Mouse (Mus musculus): ENCODE results near the gene Fgfrl1.

- TF ChIP-seq POLR2A (IDR thresholded peaks at IDR 0.05; ENCODE audit: insufficient read length, low read depth), result no peak
- TF ChIP-seq TCF12 (IDR thresholded peaks at IDR 0.05; ENCODE audit: insufficient read depth, poor library complexity, severe bottlenecking), result no peak
- no peak for TF ChIP-seq CEBPB (IDR thresholded peaks at IDR 0.05; ENCODE audit: insufficient read depth, poor library complexity, severe bottlenecking)
- TF ChIP-seq E2F4 (IDR thresholded peaks at IDR 0.05; ENCODE audit: insufficient read depth), result no peak
- TF ChIP-seq USF1 (IDR thresholded peaks at IDR 0.05; ENCODE audit: low read depth), result no peak
- no peak for TF ChIP-seq MAX (IDR thresholded peaks at IDR 0.05; ENCODE audit: low read depth)
- TF ChIP-seq SRF (IDR thresholded peaks at IDR 0.05; ENCODE audit: control insufficient read depth, insufficient read length, low read depth), result no peak
Measured at GRCm38 (mm10) chr5:108674624-108675023, 17.6 kb upstream of the Fgfrl1 start.

Data from myocyte (in vitro differentiated cells).